Mouse (Mus musculus) layer of hippocampus, adult 18-20 months (tissue): Measurements from ENCODE around the gene Mob1a. TPM values are rescaled to one million over a fixed set of nuclear protein-coding genes. Genes with fewer than 3 reads are reported as not detected.

Experiments used
- DNase-seq, 2 experiments: peaks; one replicate each; pipeline ENCODE4 v3.0.0; 2022; ENCODE audit warnings: low spot score in 2 of 2
- long read RNA-seq: library from polyadenylated mRNA; stranded (forward); transcript quantifications from one replicate; pipeline ENCODE4 v2.0.0, GENCODE M21; 2021
- total RNA-seq, 2 experiments: library from RNA; stranded (reverse); gene quantifications; 2 replicates each; pipeline ENCODE4 v1.2.3; 2021

The Mob1a gene
- total RNA-seq: 10 to 100 TPM; 19.2 to 20.5 TPM
- long read RNA-seq, full-length matches to known transcripts: 7 of 10 reads
- long read RNA-seq, partial matches to known transcripts: 0 of 10 reads
- long read RNA-seq, other reads (novel, unspliced or antisense): 3 of 10 reads

DNA sequence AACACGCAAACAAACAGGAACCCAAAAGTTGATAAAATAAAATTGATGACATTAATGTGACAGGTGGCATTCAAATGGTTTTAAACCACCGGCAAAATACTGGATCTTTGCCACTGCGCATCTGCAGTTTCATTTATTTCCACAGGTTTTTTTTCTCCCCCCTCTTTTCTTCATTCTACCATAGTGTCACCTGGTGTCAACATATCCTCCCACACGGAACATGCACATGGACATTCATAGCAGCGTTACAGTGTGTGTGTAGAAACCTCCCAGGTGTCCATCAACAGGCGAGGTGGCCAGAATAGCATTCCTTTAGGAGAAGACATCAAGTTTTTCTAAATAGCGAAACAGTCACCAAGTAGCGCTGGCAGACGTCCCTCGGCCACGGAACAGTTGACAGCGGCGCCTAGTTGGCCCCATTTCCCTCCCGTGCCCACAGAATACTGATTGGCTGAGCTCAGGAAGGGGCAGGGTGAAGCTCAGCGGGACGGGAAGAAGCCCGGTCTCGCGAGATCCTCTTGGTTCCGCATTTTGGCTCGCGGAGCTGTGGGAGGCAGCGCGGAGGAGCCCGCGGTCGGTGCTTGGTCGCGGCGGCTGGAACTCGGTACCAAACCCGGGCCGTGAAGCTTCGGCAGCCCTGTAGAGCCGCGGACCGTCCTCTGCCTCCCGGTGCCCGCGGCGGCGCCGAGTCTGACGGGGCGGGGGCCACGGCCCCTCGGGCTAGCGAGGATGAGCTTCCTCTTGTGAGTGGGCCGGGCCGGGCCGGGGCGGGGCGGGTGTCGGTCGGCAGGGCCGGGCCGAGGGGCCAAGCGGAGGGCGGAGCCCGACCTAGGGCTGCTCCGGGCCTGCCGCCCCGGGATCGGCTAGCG lies at the start of gene Mob1a, which contains the start of gene Mthfd2:
Mob1a (plus strand) TSS at position 492 of the 869 bp plus-strand sequence.
Mthfd2 (minus strand) TSS at position 384 of the 869 bp plus-strand sequence.
- peak; percentile 90 to 96 for DNase-seq

DNA sequence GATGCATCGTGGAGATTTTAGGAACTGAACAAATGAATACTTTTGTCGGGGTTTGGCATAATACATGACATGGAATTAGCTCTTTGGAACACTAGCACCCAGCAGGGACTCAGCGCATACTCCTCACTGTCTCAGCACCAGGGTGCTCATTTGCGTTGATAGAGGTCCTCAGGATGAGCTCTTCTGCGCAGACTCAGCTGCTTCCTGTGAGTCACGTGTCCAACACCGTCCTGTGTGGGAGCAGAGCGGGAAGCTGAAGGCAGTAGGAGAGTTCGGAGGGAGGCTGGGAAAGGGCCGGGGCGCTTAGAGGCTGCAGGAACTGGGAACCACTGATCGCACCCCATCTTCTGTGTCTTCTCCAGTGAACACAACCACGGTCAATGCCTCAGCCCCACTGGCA lies 48.7 kb upstream of the Mob1a start:
- no peak for DNase-seq

DNA sequence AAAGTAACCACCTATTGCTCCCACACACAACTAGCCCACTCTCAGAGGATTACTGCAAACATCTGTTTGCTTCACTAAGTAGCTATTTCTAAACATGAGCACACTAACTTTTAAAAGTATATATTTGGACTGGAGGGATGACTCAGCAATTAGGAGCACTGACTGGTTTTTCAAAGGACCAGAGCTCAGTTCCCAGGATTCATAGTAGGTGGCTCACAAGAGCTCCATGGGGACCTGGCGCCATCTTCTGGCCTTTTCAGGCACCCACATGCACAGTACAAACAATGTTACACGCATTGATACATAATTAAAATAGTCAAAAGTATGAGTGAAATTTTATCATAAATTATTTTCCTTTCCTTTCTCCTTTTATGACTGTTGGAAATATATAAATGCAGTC lies 46.9 kb upstream of the Mob1a start:
- no peak for DNase-seq

DNA sequence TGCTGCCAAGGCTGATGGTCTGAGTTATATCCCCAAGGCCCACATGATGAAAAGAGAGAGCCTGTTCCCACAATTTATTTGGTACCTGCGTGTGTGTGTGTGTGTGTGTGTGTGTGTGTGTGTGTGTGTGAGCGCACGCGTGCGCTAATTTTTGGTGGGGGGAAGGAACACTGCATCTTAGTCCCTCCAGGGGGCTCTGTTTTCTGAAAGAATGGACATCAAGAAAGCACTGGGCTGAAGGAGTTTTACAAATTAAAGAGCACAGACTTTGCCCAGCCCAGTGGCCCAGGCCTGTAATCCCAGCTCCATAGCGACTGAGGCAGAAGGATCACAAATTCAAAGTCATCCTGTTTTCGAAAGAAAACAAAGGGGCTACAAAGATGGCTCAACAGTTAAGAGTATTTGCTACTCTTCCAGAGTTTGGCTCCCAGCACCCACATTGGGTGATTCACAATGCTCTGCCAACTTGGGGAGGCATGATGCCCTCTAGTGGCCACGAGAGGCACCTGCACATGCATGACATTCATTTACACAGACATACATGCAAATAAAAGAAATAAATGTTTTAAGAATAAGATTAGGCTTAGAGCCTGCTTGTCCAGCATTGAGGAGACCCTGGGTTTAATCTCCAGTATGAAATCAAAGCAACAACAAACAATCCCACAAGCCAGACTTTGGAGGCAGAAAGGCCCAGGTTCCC lies 45.4 kb upstream of the Mob1a start:
- no peak for DNase-seq

- DNase-seq: no peak
Observed at GRCm38 (mm10) chr6:83300447-83301229, 25.2 kb upstream of the Mob1a start.

GRCm38 (mm10) chr6:83301294-83301693 lies 24.5 kb upstream of the Mob1a start:
- no peak for DNase-seq

DNA sequence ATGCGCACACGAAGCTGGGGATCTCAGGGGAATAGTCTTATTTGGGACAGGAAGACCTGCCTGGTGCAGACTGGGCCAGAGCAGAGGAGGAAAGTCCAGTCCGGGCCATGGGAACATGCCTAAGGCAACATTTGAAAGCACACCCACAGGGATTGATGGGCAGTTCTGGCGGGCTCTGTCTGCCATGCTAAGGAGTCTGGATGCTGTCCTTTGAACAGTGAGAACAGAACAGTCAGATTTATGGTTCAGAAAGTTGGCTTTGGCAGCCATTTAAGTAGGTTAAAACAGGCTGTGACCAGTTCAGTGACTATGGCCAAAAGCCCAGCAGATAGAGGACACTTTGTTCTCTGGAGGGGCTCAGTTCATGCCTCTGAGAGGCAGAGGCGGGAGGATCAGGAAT lies 23.6 kb upstream of the Mob1a start:
- DNase-seq: no peak

DNA sequence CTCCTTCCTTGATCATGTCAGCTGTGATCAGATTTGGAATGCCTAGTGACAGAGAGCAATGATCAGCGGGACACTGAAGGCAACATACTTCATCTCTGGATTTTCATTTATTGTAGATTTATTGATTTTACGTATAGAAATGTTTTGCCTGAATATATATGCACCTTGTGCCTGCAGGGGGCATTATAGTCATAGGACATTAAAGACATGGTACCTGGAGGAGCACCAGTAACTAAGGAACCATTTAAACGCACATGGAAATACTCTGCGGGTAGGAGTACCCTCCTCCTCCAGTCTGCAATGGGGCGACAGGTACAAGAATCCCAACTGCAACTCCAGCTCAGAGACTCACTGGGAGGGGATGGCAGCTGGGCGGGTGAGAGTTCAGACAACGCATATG lies 16.8 kb upstream of the Mob1a start:
- DNase-seq: no peak

DNA sequence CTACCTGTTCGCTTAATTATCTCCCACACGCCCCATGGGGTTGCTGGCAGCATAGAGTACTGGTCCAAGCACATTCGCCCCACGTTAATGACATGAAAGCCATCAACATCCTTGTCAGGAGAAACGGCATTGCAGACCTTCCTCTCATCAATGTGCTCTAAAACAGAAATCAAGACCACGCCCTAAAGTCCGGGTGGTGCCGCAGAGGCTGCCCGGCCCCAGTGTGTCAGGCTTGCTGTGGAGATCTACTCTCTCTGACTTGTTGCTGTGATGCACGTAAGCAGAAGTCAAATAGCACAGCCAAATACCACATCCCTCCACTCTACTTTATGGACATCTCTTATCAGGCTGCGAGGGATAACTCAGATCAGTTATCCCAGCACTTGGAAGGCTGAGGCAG lies 14.6 kb upstream of the Mob1a start:
- DNase-seq: no peak

DNA sequence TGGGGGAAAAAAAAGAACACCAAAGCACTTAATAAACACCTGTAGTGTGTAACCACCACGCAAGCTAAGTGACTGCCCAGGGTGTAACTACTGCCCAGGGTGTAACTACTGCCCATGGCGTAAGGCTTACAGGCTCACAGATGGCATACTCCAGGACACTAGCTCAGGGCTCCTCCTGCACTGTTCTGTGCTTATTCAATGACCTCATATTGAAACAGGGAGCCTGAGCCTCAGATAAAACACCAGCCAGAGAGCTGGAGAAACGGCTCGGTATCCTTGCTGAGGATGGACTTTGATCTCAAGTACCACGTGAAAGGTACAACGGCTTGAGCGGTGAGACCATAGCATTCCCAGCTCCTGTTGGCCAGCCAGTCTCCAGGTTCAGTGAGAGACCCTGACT lies 13.8 kb upstream of the Mob1a start:
- no peak for DNase-seq

DNA sequence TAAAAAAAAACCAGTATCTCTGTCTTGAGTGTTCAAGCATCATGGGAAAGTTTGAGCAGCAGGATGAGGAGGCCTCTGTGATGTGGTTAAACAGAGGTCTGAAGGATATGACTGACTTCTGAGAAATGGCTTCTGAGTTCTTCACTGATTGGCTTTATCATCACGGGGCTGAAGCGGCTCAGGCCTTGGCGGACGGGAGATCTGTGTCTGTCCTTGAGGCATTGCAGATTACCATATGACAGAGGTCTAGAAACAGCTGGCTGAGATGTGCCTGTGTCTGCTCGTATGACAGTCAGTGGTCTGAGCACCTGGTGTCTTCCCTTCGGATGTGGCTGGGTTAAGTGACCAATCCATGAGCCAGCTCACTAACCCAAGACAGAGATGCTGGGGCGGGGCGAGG lies 13.3 kb upstream of the Mob1a start:
- DNase-seq: no peak

DNA sequence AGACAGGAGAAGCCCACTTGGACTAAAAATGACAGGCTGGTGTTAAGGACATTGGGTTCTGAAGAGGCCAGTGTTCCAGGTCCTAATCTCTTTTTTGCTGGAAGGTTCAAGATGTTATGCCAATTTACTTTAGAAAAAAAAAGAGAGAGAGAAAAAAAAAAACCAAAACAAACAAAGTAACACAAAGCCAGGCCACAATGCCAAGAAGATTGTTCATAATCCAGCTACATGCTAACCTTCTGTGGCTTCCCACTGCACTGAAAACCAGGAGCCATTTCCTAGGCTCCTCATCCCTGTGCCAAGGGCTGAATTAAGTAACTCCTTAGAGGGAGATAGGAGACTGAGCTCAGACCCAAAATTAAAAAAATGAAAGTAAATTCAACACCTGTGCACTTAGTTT lies 10.5 kb upstream of the Mob1a start:
- no peak for DNase-seq

- DNase-seq: peak; percentile 3 to 21
Observed at GRCm38 (mm10) chr6:83316022-83316421, 9.8 kb upstream of the Mob1a start.

DNA sequence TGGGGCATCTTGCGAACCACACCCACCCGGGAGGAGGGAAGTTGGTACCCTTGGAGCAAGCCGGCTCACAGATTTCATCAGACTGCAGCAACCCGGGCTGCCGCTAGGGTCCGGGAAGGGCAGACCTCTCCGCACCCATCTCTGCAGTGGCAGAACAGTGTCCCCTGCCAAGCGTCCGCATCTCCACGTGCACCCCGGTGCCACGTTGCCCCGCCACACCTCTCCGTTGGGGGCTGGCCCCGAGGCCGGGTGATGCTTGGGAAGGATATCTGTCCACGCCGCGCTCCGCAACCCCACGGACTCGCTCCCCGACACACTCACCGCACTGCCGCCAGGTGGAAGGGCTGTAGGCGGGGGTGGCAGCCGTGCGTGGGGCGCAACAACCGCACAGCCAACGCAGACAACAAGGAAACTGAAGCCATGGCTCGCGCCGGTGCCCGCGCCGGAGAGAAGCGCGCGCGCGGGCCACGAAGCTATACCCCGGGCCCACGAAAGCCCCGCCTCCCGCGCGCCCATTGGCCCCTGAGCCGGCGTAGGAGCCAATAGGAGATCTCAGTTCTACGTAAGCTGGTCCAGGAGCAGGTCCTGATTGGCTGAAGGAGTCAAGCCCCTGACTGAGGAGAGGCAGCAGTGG lies 8.6 kb upstream of the Mob1a start:
- peak; percentile 87 to 94 for DNase-seq

GRCm38 (mm10) chr6:83321927-83322326 lies 3.9 kb upstream of the Mob1a start:
- DNase-seq: no peak

GRCm38 (mm10) chr6:83322794-83323193 lies 3.0 kb upstream of the Mob1a start:
- DNase-seq: no peak

DNA sequence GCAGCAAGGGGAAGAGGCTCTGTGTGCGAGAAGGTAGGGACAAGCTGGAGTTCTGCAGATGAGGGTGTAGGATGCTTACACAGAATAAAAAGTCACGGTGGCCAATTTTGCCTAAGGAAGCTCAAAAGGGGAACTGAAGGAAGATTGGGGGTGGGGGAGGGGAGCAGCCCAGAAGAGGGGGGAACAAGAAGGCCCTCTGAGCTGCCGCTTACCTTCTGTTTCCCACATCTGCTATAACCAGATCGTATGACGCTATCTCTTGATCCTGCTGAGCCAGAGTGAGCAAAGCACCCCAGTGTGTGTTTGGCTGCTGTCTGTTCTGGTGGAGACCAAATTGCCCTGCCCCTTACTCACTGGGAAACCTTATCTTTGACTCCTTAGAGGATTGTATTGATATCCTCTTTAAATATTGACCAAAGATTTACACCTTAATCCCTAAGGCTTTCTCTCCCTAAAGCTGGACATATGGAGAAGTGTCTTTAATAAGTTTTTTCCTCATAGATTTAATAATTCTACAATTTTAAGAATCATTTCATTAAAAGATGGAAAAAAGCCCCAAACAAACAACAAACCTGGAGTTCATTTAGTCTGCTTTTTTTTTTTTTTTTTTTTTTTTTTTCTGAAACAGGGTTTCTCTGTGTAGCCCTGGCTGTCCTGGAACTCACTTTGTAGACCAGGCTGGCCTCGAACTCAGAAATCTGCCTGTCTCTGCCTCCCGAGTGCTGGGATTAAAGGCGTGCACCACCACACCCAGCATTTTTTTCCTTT lies 2.0 kb upstream of the Mob1a start:
- no peak for DNase-seq

DNA sequence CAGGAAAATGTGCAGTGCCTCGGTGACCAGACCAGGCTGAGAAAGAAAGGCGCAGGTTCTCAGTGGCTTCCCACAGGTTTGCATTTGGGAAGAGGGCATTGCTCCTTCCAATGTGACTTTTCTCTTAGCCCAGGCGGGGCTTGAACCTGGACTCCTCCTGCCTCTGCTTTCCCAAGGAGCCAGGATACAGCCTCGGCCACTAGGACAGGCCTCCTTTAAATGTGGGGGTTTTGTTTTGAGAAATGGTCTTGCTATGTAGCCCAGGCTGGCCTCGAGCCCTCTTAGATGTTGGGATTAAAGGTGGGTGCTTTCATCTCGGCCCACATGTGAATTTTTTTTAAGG lies 549 bp downstream of the Mob1a start:
- no peak for DNase-seq

DNA sequence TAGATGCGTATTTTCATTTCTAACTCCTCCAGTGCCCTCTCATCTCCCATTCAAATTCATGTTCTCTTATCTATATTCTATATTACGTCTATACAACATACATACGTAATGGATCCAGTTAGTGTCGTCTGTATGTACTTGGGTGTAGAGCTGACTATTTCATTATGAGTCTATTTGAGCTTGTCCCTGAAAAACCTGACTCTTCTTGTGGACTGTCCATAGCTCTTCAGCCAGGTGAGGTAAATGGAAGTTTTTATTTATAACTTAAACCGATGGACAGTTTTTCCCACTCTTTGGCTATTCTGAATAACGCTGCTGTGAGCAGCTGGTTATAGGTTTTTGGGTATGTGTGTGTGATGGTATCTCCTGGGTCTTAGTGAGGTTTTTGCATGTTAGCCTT lies 945 bp downstream of the Mob1a start:
- DNase-seq: no peak

- DNase-seq: no peak
Observed at GRCm38 (mm10) chr6:83327591-83328190, 1.9 kb downstream of the Mob1a start.
